Mouse (Mus musculus): ENCODE data around the gene Csrp1. TPM values are rescaled to one million over a fixed set of nuclear protein-coding genes. Genes with fewer than 3 reads are reported as not detected.
A peak's percentile ranks its signal among the peaks of the same experiment; 100 is the strongest.

The Csrp1 gene
- total RNA-seq, 2 experiments from 2014 or later, result 195 to 250 TPM

DNA sequence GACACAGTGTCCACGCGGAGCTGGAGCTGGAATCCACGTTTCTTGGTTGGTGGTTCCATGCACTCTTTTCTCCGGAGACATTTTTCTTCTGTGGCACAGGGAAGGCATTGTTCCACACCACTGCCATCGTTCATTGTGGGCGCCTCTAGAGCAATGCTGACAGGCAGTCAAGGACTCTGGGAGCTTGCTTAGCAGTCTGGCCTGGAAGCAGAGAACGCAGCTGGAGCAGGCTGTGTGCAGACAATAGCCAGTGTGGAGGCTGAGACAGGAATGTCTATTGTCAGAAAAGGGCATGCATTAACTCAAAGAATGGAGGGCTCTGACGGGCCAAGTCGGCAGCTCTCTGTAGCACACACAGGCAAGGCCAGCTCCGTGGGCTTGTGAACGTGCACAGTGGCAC lies 25.7 kb upstream of the Csrp1 start:
- peak; percentile 13 to 19 for DNase-seq (ENCODE audit: low spot score in 2 of 2)
- intact Hi-C loops (cut with DNase I), result no loop called here

DNA sequence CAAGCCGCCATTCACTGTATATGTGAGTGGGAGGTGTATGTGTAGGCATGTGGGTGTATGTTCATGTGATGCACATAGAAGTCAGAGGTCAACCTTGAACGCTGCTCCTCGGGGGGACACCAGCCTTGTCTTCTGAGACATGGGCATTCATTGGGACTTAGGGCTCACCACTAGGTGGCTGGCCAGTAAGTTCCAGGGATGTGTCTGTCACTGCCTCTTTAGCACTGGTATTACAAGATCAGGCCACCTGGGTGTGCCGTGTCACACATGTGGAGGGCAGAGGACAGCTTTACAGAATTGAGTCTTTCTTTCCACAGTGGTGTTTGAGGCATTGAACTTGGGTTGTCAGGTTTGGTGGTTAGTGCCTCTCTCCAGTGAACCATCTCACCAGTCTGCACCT lies 22.4 kb upstream of the Csrp1 start:
- intact Hi-C loops (cut with DNase I), result loop anchor here (5.0 kb wide), 1 partner anchor 235 kb away; no protein-coding TSS in a partner anchor
- DNase-seq (ENCODE audit: low spot score in 2 of 2), result no peak

DNA sequence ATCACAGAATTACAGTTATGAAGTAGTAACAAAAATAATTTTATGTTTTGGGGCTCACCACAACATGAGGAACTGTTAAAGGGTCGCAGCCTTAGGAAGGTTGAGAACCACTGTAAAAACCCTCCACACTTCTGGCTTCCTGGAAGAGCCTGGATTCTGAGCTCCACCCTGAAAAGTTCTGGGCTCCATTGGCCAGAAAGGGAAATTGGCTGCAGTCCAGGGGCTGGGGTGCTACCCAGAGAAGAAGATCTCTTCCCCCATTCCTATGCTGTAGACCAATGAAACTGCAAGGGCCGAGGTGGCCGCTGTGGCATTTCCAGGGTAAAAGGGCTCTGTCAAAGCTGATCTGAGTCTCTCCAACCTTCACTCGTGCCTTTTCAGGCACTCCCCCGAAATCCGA lies 21.8 kb upstream of the Csrp1 start:
- DNase-seq (ENCODE audit: low spot score in 2 of 2), result no peak
- intact Hi-C loops (cut with DNase I), result loop anchor here (2.0 to 5.0 kb wide), 2 partner anchors 27 to 236 kb away; no protein-coding TSS in a partner anchor

GRCm38 (mm10) chr1:135698451-135698921 lies 21.4 kb upstream of the Csrp1 start:
- intact Hi-C loops (cut with DNase I), result loop anchor here (2.0 to 5.0 kb wide), 2 partner anchors 28 to 236 kb away; no protein-coding TSS in a partner anchor

GRCm38 (mm10) chr1:135698996-135699705 lies 20.7 kb upstream of the Csrp1 start:
- intact Hi-C loops (cut with DNase I), result loop anchor here (1.0 to 5.0 kb wide), 3 partner anchors 28 to 237 kb away; no protein-coding TSS in a partner anchor
- peak; percentile 65 to 70 for DNase-seq (ENCODE audit: low spot score in 2 of 2)

More at GRCm38 (mm10) chr1:135698451-135698921, 21.4 kb upstream of the Csrp1 start:
- DNase-seq (ENCODE audit: low spot score in 2 of 2), result no peak

DNA sequence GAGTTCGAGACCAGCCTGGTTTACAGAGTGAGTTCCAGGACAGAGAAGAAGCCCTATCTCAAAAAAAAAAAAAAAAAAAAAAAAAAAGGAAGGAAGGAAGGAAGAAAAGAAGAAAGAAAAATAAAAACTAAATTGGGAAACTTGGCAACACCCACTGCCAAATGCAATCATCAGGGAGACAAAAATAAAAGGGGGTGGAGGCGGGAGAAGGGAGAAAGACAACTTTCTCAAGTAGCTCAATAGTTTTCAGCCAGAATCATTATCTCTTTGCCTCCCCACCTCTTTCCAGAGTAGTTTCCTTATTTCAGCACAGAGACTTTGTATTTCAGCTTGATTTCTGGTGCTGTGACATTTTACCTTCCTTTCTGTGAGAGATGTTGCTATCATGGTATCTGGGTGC lies 20.0 kb upstream of the Csrp1 start:
- DNase-seq (ENCODE audit: low spot score in 2 of 2), result no peak

GRCm38 (mm10) chr1:135700605-135701004 lies 19.3 kb upstream of the Csrp1 start:
- DNase-seq (ENCODE audit: low spot score in 2 of 2), result peak; percentile 63 to 70
- intact Hi-C loops (cut with DNase I), result no loop called here

More for the DNA sequence above, 20.0 kb upstream of the Csrp1 start:
- intact Hi-C loops (cut with DNase I), result loop anchor here (1.0 to 5.0 kb wide), 3 partner anchors 29 to 238 kb away; no protein-coding TSS in a partner anchor

DNA sequence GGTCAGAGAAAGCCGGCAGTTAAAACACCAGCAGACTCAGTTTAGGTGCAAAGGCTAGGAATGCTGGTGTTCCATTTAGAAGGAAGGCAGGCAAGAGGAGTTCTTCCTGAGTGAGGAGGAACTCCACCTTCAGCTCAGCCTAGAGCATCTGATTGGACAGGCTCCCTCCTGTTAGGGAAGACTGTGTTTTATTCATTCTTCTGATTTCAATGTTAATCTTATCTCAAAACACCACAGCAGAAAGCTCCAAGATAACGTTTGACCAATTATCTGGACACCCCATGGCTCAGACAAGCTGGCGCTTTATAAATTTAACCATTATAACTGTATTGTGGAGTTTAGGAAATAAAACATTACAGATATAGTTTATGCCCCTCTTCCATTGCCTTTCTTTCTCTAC lies 18.5 kb upstream of the Csrp1 start:
- DNase-seq (ENCODE audit: low spot score in 2 of 2), result no peak
- intact Hi-C loops (cut with DNase I), result no loop called here

DNA sequence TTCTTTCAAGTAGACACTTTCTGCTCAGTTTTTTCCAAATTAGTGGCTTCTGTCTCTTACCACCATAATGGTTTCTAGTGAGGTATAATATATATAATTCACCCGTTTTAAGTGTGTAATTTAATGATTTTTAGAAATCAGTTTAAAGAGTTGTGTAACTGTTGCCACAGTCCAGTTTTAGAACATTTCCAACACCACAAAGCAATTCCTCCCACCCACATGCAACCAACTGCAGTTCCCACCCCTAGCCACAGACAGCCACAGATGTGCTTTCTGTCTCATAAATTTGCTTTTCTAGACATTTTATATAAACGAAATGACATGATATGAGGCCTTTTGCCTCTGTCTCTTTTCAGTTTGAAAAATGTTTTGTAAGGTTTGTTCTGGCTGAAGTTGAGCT lies 17.1 kb upstream of the Csrp1 start:
- intact Hi-C loops (cut with DNase I), result no loop called here
- no peak for DNase-seq (ENCODE audit: low spot score in 2 of 2)

DNA sequence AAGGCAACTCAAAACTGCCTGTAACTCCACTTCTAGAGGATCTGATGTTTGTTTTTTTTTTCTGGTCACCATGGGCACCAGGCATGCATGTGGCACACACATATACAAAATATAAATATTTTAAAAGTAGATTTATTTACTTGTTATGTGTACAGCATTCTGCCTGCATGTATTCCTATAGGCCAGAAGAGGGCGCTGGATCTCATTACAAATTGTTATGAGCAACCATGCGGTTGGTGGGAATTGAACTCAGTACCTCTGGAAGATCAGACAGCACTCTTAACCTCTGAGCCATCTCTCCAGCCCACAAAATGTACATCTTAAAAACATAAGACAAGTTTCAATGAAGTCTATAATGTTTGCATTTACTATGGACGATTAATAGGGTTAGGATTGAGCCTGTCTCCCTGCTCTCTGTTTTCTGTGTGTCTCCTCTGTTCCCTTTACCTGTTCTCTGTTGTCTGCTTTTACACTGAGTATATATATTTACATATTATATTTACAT lies 15.5 kb upstream of the Csrp1 start:
- DNase-seq (ENCODE audit: low spot score in 2 of 2), result no peak
- intact Hi-C loops (cut with DNase I), result no loop called here

DNA sequence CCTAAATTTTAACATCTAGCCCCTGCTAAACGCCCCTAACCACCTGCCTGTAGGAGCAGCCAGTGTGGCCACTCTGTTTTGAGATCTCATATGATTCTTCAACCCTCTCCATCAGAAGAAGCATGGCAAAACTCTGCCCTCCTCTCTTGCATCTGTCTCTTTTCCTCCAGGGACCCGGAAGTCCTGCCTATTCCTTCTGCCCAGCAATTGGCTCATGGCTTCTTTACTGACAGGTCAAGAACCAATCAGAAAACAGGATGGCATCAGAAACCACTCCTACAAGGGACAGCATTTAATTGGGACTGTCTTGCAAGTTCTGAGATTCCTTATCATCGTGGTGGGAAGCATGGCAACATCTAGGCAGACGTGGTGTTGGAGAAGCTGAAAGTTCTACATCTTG lies 11.5 kb upstream of the Csrp1 start:
- intact Hi-C loops (cut with DNase I), result no loop called here

GRCm38 (mm10) chr1:135711126-135711525 lies 8.7 kb upstream of the Csrp1 start:
- intact Hi-C loops (cut with DNase I), result no loop called here
- DNase-seq (ENCODE audit: low spot score in 2 of 2), result no peak

More for the DNA sequence above, 11.5 kb upstream of the Csrp1 start:
- DNase-seq (ENCODE audit: low spot score in 2 of 2), result no peak

GRCm38 (mm10) chr1:135714028-135714815 lies 5.6 kb upstream of the Csrp1 start:
- intact Hi-C loops (cut with DNase I), result no loop called here
- DNase-seq (ENCODE audit: low spot score in 2 of 2), result no peak

- intact Hi-C loops (cut with DNase I), result loop anchor here (5.0 kb wide), 1 partner anchor 227 kb away; no protein-coding TSS in a partner anchor
- no peak for DNase-seq (ENCODE audit: low spot score in 2 of 2)
Measured at GRCm38 (mm10) chr1:135714901-135715609, 4.8 kb upstream of the Csrp1 start.

DNA sequence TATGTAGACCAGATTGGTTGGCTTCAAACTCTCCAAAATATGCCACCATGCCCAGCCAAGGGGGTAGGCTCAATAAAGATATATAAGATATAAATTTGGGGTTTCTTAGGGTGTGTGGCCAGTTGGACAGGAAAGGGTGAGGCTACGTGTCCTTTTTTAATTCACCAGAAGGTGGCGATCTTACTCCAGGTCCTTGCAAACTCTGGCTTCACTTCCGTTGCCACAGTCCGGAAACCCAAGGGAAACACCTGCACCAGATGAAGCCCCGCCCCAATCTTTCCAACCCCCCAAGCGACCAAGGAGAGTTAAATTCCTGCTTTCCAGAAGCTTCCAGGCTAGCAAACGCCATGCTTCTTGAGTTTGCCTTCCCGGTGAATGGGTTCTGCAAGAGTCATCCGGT lies 375 bp upstream of the Csrp1 start:
- intact Hi-C loops (cut with DNase I), result loop anchor here (1.0 to 5.0 kb wide), 4 partner anchors 34 to 223 kb away; no protein-coding TSS in a partner anchor
- DNase-seq (ENCODE audit: low spot score in 2 of 2), result peak in 1 of 2 experiments; percentile 59

GRCm38 (mm10) chr1:135723016-135723415 lies 3.2 kb downstream of the Csrp1 start:
- intact Hi-C loops (cut with DNase I), result no loop called here
- no peak for DNase-seq (ENCODE audit: low spot score in 2 of 2)

GRCm38 (mm10) chr1:135724134-135724533 lies 4.3 kb downstream of the Csrp1 start:
- intact Hi-C loops (cut with DNase I), result no loop called here
- no peak for DNase-seq (ENCODE audit: low spot score in 2 of 2)

- intact Hi-C loops (cut with DNase I), result no loop called here
- no peak for DNase-seq (ENCODE audit: low spot score in 2 of 2)
Measured at GRCm38 (mm10) chr1:135725324-135725723, 5.5 kb downstream of the Csrp1 start.

- DNase-seq (ENCODE audit: low spot score in 2 of 2), result no peak
- intact Hi-C loops (cut with DNase I), result no loop called here
Measured at GRCm38 (mm10) chr1:135725936-135726335, 6.1 kb downstream of the Csrp1 start.

Data from left cerebral cortex, postnatal 36 days (tissue).